Mouse (Mus musculus) liver, adult 2 months (tissue): Measurements from ENCODE around the gene Sept11.

Experiments used
- CTCF ChIP-seq: fragments of 200-500 bp; IDR thresholded peaks from 2 replicates; pipeline ENCODE4 v1.5.1; 2011; ENCODE audit warnings: low read depth, low read length, control low read depth
- POLR2A ChIP-seq: fragments of 200-500 bp; IDR thresholded peaks from 2 replicates; pipeline ENCODE4 v1.6.1; 2011; ENCODE audit warnings: low read length, control low read depth; ENCODE audit not compliant: insufficient read depth; ENCODE audit errors: extremely low read depth

DNA sequence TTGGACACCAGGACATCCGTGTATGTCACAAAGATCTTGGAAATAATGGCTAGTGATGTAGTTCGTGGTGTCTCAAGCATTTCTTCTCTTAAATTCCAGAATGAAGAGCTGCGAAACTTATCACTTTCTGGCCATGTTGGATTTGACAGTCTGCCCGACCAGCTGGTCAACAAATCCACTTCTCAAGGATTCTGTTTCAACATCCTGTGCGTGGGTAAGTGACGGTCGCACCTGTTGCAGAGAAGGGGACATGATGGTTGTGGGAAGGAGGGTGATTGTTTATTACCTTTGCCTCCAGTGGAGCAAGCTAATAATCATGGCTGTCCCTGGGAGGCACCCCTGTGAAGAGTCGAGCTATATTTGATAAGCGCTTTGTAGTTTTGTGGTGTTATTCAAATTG lies 46.1 kb downstream of the Sept11 start:
- TF ChIP-seq POLR2A = no peak
- TF ChIP-seq CTCF = no peak
